Mouse (Mus musculus): ENCODE results near the gene Myadm. TPM values are rescaled to one million over a fixed set of nuclear protein-coding genes. Genes with fewer than 3 reads are reported as not detected.
"Not testable (repeated sequence)": the region's sequence is repeated elsewhere in the genome, so short reads cannot be mapped to it uniquely, and the experiment has no call there.

Gene Myadm
- polyA plus RNA-seq, 1 experiment from 2014 or later = 25.4 TPM

GRCm38 (mm10) chr7:3286036-3286435 lies 2.8 kb upstream of the Myadm start:
- peaks cover 16% of the 10 kb centered on the region for H3K4me1 ChIP-seq (replicated peaks; ENCODE audit: control insufficient read depth, insufficient read depth, low read length)
- ATAC-seq = no peak
- no peak overlapping the region for H3K4me3 ChIP-seq (replicated peaks; ENCODE audit: low read length)
- no peaks in the 10 kb centered on the region for H3K27me3 ChIP-seq (replicated peaks; ENCODE audit: control insufficient read depth, insufficient read depth, low read length)
- 93% methylated on average over 5 of the region's 5 CpGs for WGBS
- H3K9me3 ChIP-seq (ENCODE audit: control insufficient read depth, low read length) = no peaks in the 10 kb centered on the region
- H3K4me2 ChIP-seq (ENCODE audit: low read length) = no peak overlapping the region
- no peaks in the 10 kb centered on the region for H3K36me3 ChIP-seq (ENCODE audit: control insufficient read depth, insufficient read depth)
- no peak overlapping the region for H3K27ac ChIP-seq (ENCODE audit: low read length)
- H3K9ac ChIP-seq (replicated peaks; ENCODE audit: low read depth, low read length) = no peak overlapping the region

GRCm38 (mm10) chr7:3287186-3287585 lies 1.7 kb upstream of the Myadm start:
- H3K4me3 ChIP-seq (replicated peaks; ENCODE audit: low read length) = no peak overlapping the region
- 22% methylated on average over 7 of the region's 7 CpGs for WGBS
- no peak overlapping the region for H3K27ac ChIP-seq (ENCODE audit: low read length)
- H3K9me3 ChIP-seq (ENCODE audit: control insufficient read depth, low read length) = no peaks in the 10 kb centered on the region
- no peaks in the 10 kb centered on the region for H3K36me3 ChIP-seq (ENCODE audit: control insufficient read depth, insufficient read depth)
- H3K4me2 ChIP-seq (ENCODE audit: low read length) = no peak overlapping the region
- ATAC-seq = no peak
- H3K9ac ChIP-seq (replicated peaks; ENCODE audit: low read depth, low read length) = no peak overlapping the region
- peaks cover 20% of the 10 kb centered on the region for H3K4me1 ChIP-seq (replicated peaks; ENCODE audit: control insufficient read depth, insufficient read depth, low read length)
- H3K27me3 ChIP-seq (replicated peaks; ENCODE audit: control insufficient read depth, insufficient read depth, low read length) = no peaks in the 10 kb centered on the region

- Histone ChIP-seq H3K27me3 (replicated peaks; ENCODE audit: control insufficient read depth, insufficient read depth, low read length) (no peaks in the 10 kb centered on the region), H3K4me2 (ENCODE audit: low read length) (peak overlapping the region; percentile 94), H3K4me1 (replicated peaks; ENCODE audit: control insufficient read depth, insufficient read depth, low read length) (peaks cover 27% of the 10 kb centered on the region), H3K9me3 (ENCODE audit: control insufficient read depth, low read length) (no peaks in the 10 kb centered on the region), H3K4me3 (replicated peaks; ENCODE audit: low read length) (peak overlapping the region; percentile 72), H3K27ac (ENCODE audit: low read length) (peak overlapping the region; percentile 85), H3K36me3 (ENCODE audit: control insufficient read depth, insufficient read depth) (0 out of 2 replicates have a peak, but pooled peaks cover 4% of the 10 kb centered on the region), H3K9ac (replicated peaks; ENCODE audit: low read depth, low read length) (peak overlapping the region; percentile 91)
- WGBS = 3% methylated on average over 18 of the region's 18 CpGs
- ATAC-seq = peak; percentile 89
Observed at GRCm38 (mm10) chr7:3290257-3291033, 1.6 kb downstream of the Myadm start.

GRCm38 (mm10) chr7:3291197-3291596 lies 2.3 kb downstream of the Myadm start:
- Histone ChIP-seq H3K27ac (ENCODE audit: low read length) (no peak overlapping the region), H3K36me3 (ENCODE audit: control insufficient read depth, insufficient read depth) (0 out of 2 replicates have a peak, but pooled peaks cover 4% of the 10 kb centered on the region), H3K9ac (replicated peaks; ENCODE audit: low read depth, low read length) (no peak overlapping the region), H3K4me1 (replicated peaks; ENCODE audit: control insufficient read depth, insufficient read depth, low read length) (peaks cover 27% of the 10 kb centered on the region), H3K4me2 (ENCODE audit: low read length) (peak overlapping the region; percentile 94), H3K9me3 (ENCODE audit: control insufficient read depth, low read length) (no peaks in the 10 kb centered on the region), H3K4me3 (replicated peaks; ENCODE audit: low read length) (peak overlapping the region; percentile 72), H3K27me3 (replicated peaks; ENCODE audit: control insufficient read depth, insufficient read depth, low read length) (no peaks in the 10 kb centered on the region)
- WGBS = 60% methylated on average over 6 of the region's 6 CpGs
- no peak for ATAC-seq

- 81% methylated on average over 3 of the region's 3 CpGs for WGBS
- Histone ChIP-seq H3K27me3 (replicated peaks; ENCODE audit: control insufficient read depth, insufficient read depth, low read length) (no peaks in the 10 kb centered on the region), H3K9me3 (ENCODE audit: control insufficient read depth, low read length) (no peaks in the 10 kb centered on the region), H3K36me3 (ENCODE audit: control insufficient read depth, insufficient read depth) (peaks cover 8% of the 10 kb centered on the region), H3K4me1 (replicated peaks; ENCODE audit: control insufficient read depth, insufficient read depth, low read length) (peaks cover 27% of the 10 kb centered on the region), H3K27ac (ENCODE audit: low read length) (no peak overlapping the region), H3K9ac (replicated peaks; ENCODE audit: low read depth, low read length) (no peak overlapping the region), H3K4me2 (ENCODE audit: low read length) (no peak overlapping the region), H3K4me3 (replicated peaks; ENCODE audit: low read length) (no peak overlapping the region)
- ATAC-seq = no peak
Observed at GRCm38 (mm10) chr7:3291764-3292163, 2.9 kb downstream of the Myadm start.

- H3K27ac ChIP-seq (ENCODE audit: low read length); H3K9ac ChIP-seq (replicated peaks; ENCODE audit: low read depth, low read length); H3K4me2 ChIP-seq (ENCODE audit: low read length); ATAC-seq; H3K27me3 ChIP-seq (replicated peaks; ENCODE audit: control insufficient read depth, insufficient read depth, low read length); H3K9me3 ChIP-seq (ENCODE audit: control insufficient read depth, low read length); H3K4me3 ChIP-seq (replicated peaks; ENCODE audit: low read length): not testable (repeated sequence)
- Histone ChIP-seq H3K4me1 (replicated peaks; ENCODE audit: control insufficient read depth, insufficient read depth, low read length) (peaks cover 27% of the 10 kb centered on the region), H3K36me3 (ENCODE audit: control insufficient read depth, insufficient read depth) (peaks cover 12% of the 10 kb centered on the region)
- 82% methylated on average over 12 of the region's 12 CpGs for WGBS
Observed at GRCm38 (mm10) chr7:3292271-3292670, 3.4 kb downstream of the Myadm start.

- Histone ChIP-seq H3K4me3 (replicated peaks; ENCODE audit: low read length) (peak overlapping the region; percentile 15), H3K27ac (ENCODE audit: low read length) (no peak overlapping the region), H3K9ac (replicated peaks; ENCODE audit: low read depth, low read length) (no peak overlapping the region), H3K27me3 (replicated peaks; ENCODE audit: control insufficient read depth, insufficient read depth, low read length) (no peaks in the 10 kb centered on the region), H3K4me2 (ENCODE audit: low read length) (peak overlapping the region; percentile 35), H3K4me1 (replicated peaks; ENCODE audit: control insufficient read depth, insufficient read depth, low read length) (peaks cover 27% of the 10 kb centered on the region), H3K9me3 (ENCODE audit: control insufficient read depth, low read length) (no peaks in the 10 kb centered on the region), H3K36me3 (ENCODE audit: control insufficient read depth, insufficient read depth) (peaks cover 12% of the 10 kb centered on the region)
- 5% methylated on average over 14 of the region's 14 CpGs for WGBS
- no peak for ATAC-seq
Observed at GRCm38 (mm10) chr7:3292791-3293190, 3.9 kb downstream of the Myadm start.

GRCm38 (mm10) chr7:3294794-3295193 lies 5.9 kb downstream of the Myadm start:
- Histone ChIP-seq H3K9ac (replicated peaks; ENCODE audit: low read depth, low read length) (no peak overlapping the region), H3K4me2 (ENCODE audit: low read length) (no peak overlapping the region), H3K4me3 (replicated peaks; ENCODE audit: low read length) (no peak overlapping the region), H3K27ac (ENCODE audit: low read length) (no peak overlapping the region), H3K36me3 (ENCODE audit: control insufficient read depth, insufficient read depth) (peaks cover 12% of the 10 kb centered on the region), H3K9me3 (ENCODE audit: control insufficient read depth, low read length) (no peaks in the 10 kb centered on the region), H3K27me3 (replicated peaks; ENCODE audit: control insufficient read depth, insufficient read depth, low read length) (no peaks in the 10 kb centered on the region), H3K4me1 (replicated peaks; ENCODE audit: control insufficient read depth, insufficient read depth, low read length) (peaks cover 26% of the 10 kb centered on the region)
- no peak for ATAC-seq
- WGBS = 94% methylated on average over 1 of the region's 1 CpGs

GRCm38 (mm10) chr7:3295321-3296110 lies 6.6 kb downstream of the Myadm start:
- Histone ChIP-seq H3K4me1 (replicated peaks; ENCODE audit: control insufficient read depth, insufficient read depth, low read length) (peaks cover 25% of the 10 kb centered on the region), H3K4me3 (replicated peaks; ENCODE audit: low read length) (no peak overlapping the region), H3K9me3 (ENCODE audit: control insufficient read depth, low read length) (no peaks in the 10 kb centered on the region), H3K27me3 (replicated peaks; ENCODE audit: control insufficient read depth, insufficient read depth, low read length) (no peaks in the 10 kb centered on the region), H3K4me2 (ENCODE audit: low read length) (no peak overlapping the region), H3K36me3 (ENCODE audit: control insufficient read depth, insufficient read depth) (peaks cover 12% of the 10 kb centered on the region), H3K27ac (ENCODE audit: low read length) (no peak overlapping the region), H3K9ac (replicated peaks; ENCODE audit: low read depth, low read length) (no peak overlapping the region)
- ATAC-seq = no peak
- WGBS = 95% methylated on average over 5 of the region's 5 CpGs
